Mouse (Mus musculus) frontal cortex, postnatal 10 days (tissue): ENCODE measurements around the gene Tmem9.
A peak's percentile ranks its signal among the peaks of the same experiment; 100 is the strongest.

Experiments used
- DNase-seq, 2 experiments: peaks; one replicate each; pipeline ENCODE4 v3.0.0; 2022; ENCODE audit warnings: low spot score in 2 of 2, mixed read lengths in 1 of 2

Tmem9 gene

GRCm38 (mm10) chr1:136030201-136030600 lies 22.3 kb downstream of the Tmem9 start:
- DNase-seq: no peak

GRCm38 (mm10) chr1:136031697-136032096 lies 23.7 kb downstream of the Tmem9 start:
- DNase-seq: no peak

GRCm38 (mm10) chr1:136032961-136033360 lies 25.0 kb downstream of the Tmem9 start:
- no peak for DNase-seq

- no peak for DNase-seq
Observed at GRCm38 (mm10) chr1:136038746-136039538, 31.0 kb downstream of the Tmem9 start.

GRCm38 (mm10) chr1:136040452-136040851 lies 32.5 kb downstream of the Tmem9 start:
- DNase-seq: no peak

GRCm38 (mm10) chr1:136040874-136041273 lies 32.9 kb downstream of the Tmem9 start:
- DNase-seq: no peak

GRCm38 (mm10) chr1:136045774-136046173 lies 37.8 kb downstream of the Tmem9 start:
- DNase-seq: peak in 1 of 2 experiments; percentile 58

GRCm38 (mm10) chr1:136047432-136047831 lies 39.5 kb downstream of the Tmem9 start:
- DNase-seq: no peak

- no peak for DNase-seq
Observed at GRCm38 (mm10) chr1:136047894-136048293, 39.9 kb downstream of the Tmem9 start.

GRCm38 (mm10) chr1:136050312-136051012 lies 42.5 kb downstream of the Tmem9 start, which contains the start of gene Ascl5:
Gene Ascl5 (plus strand): TSS chr1:136050804.
- no peak for DNase-seq

GRCm38 (mm10) chr1:136051013-136051315 lies 43.0 kb downstream of the Tmem9 start:
- DNase-seq: peak in 1 of 2 experiments; percentile 44

GRCm38 (mm10) chr1:136051465-136051864 lies 43.5 kb downstream of the Tmem9 start:
- DNase-seq: peak; percentile 75 to 78

GRCm38 (mm10) chr1:136052547-136052946 lies 44.6 kb downstream of the Tmem9 start, which contains the start of gene Cacna1s:
Gene Cacna1s (plus strand): TSS chr1:136052750.
- DNase-seq: no peak

- peak; percentile 55 to 58 for DNase-seq
Observed at GRCm38 (mm10) chr1:136055771-136056170, 47.8 kb downstream of the Tmem9 start.

- DNase-seq: no peak
Observed at GRCm38 (mm10) chr1:136058594-136058993, 50.6 kb downstream of the Tmem9 start.

GRCm38 (mm10) chr1:136061041-136061789 lies 53.3 kb downstream of the Tmem9 start:
- DNase-seq: peak; percentile 64 to 77

GRCm38 (mm10) chr1:136061790-136062141 lies 53.8 kb downstream of the Tmem9 start:
- no peak for DNase-seq

GRCm38 (mm10) chr1:136063991-136064390 lies 56.0 kb downstream of the Tmem9 start:
- DNase-seq: no peak

GRCm38 (mm10) chr1:136066621-136067020 lies 58.7 kb downstream of the Tmem9 start:
- no peak for DNase-seq

- no peak for DNase-seq
Observed at GRCm38 (mm10) chr1:136067579-136067978, 59.6 kb downstream of the Tmem9 start.

- no peak for DNase-seq
Observed at GRCm38 (mm10) chr1:136076086-136076485, 68.1 kb downstream of the Tmem9 start.

GRCm38 (mm10) chr1:136077656-136078055 lies 69.7 kb downstream of the Tmem9 start:
- no peak for DNase-seq
